Mouse (Mus musculus) adrenal gland, adult (tissue): ENCODE measurements at regions not wholly inside any gene's neighbourhood (a gene's known extent, or its start where the extent isn't known, plus 50 kb on each side); places are given as distances from the start of the nearest gene placed in this dataset.

Source experiments
- DNase-seq, 2 experiments: peaks; one replicate each; pipeline ENCODE4 v3.0.0; 2022 to 2023; ENCODE audit warnings: low spot score in 1 of 2; ENCODE audit not compliant: inconsistent age in 2 of 2

DNA sequence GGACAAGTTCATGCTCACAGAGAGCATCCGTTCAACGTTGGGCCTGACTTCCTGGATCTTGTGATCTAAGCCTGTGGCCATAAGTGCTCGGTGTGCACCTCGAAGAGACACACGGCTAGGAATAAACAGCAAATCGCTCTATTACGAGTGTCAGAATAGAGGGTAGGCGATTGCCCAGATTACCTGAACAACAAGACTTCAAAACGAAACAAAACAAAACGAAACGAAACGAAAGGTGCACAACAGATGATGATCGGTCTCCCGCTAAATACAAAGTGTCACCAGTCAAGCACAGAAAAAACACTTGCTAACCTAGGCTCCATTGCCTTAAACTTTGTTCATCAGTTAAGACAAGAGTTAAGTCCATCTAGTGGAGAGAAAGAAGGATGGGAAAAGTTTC is 67.4 kb downstream of the Pdia4 start:
- peak; percentile 7 to 50 for DNase-seq

- peak; percentile 56 to 82 for DNase-seq
Measured at GRCm38 (mm10) chr6:47743856-47744255, 69.4 kb downstream of the Pdia4 start.

GRCm38 (mm10) chr6:47740216-47740615 is 73.0 kb downstream of the Pdia4 start:
- DNase-seq, result peak; percentile 25 to 67

DNA sequence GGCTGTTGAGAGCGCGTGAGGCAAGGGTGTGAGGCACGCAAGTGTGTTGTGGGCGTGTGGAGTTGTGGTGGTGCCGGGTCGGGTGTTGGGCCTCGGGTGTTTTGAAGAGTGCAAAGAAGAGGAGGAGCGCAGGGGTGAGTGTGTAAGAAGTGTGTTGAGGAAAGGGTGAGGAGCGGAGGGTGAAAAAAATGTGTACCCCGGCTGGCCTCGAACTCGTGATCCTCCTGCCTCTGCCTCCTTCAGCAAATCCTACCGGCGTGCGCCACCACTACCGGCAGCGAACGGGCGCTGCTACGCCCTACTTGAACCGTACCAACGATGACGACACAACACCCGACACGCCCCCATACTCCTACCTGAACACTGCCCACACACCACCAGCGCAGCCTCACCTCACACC is 73.5 kb downstream of the Pdia4 start:
- DNase-seq, result peak; percentile 75 to 93

DNA sequence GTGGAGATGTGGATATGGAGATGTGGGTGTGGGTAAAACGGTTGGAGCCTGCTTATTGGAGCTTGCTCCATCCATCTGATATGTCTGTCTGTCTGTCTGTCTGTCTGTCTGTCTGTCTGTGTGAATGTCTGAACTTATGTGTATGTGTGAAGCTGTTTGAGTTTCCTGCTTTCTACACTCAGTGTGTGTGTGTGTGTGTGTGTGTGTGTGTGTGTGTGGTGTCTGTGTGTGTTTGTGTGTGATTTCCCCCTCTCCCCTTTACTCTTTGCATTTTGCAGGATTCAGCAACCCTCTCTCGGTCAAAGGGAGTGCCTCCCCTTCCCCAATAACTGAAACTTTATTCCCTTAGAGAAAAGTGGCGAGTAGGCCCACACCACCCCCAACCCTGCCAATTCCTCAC is 75.3 kb downstream of the Pdia4 start:
- DNase-seq, result peak; percentile 5 to 25
